Mouse (Mus musculus): ENCODE results near the gene Mboat7.
A peak's percentile ranks its signal among the peaks of the same experiment; 100 is the strongest.

The Mboat7 gene

DNA sequence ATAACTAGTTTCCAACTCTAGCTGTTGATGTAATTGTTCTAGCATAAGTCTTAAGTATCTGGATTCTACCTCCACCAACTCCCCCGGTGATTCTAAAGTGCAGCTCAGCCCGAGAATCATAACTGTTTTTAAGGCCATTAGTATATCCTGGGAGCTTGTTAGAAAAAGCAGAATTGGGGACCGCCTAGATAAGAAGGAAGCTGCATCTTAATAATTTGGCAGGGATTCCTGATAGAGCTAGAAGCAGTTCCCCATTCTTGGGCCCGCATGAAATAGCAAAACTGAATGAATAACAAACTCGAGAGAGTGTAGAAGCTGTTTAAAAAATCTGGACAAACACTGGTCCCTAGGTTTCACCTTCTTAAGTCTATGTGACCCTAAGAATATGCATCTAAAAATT, 49.9 kb downstream of the Mboat7 start:
- no peak for DNase-seq (ENCODE audit: low spot score)

- DNase-seq (ENCODE audit: low spot score): no peak
Measured at GRCm38 (mm10) chr7:3630478-3630815, 62.9 kb downstream of the Mboat7 start.

GRCm38 (mm10) chr7:3629543-3630477, 63.5 kb downstream of the Mboat7 start, which contains the start of the genes Tfpt and Prpf31:
Gene Tfpt (minus strand): TSS chr7:3629929.
Gene Prpf31 (plus strand): TSS chr7:3629985.
- peak; percentile 85 for DNase-seq (ENCODE audit: low spot score)

GRCm38 (mm10) chr7:3629030-3629429, 64.3 kb downstream of the Mboat7 start:
- DNase-seq (ENCODE audit: low spot score): no peak

Data from urinary bladder, postnatal 25 days (tissue).